ENCODE assay signal across 8 mouse cellular contexts in genomic region chr9:99435619-99436181, GRCm38 (mm10). TPM values are rescaled to one million over a fixed set of nuclear protein-coding genes. Genes with fewer than 3 reads are reported as not detected.
DNase-seq lines count a peak whose midpoint lies in the region; ATAC-seq and TF ChIP-seq lines count a peak whose summit lies in the region.

No protein-coding gene starts in this region.

- peaks cover 11% of the 10 kb centered on the region for H3K4me1 ChIP-seq in embryonic fibroblast, embryonic 13.5 days (ENCODE audit: control insufficient read depth, insufficient read depth, low read length)
- peaks cover 37% of the 10 kb centered on the region for H3K4me1 ChIP-seq in hindbrain, embryonic 10.5 days (replicated peaks)
- peaks cover 18% of the 10 kb centered on the region for H3K4me1 ChIP-seq in limb, embryonic 14.5 days (ENCODE audit: control insufficient read depth, insufficient read depth, low read length)
- peaks cover 25% of the 10 kb centered on the region; the same call in 1 of the 2 replicates for H3K4me1 ChIP-seq in midbrain, postnatal 0 days (ENCODE audit: insufficient read depth, low read length)

- peak; percentile 17; the same call in 1 of the 2 replicates for ATAC-seq in limb, embryonic 14.5 days (ENCODE audit: low FRiP score, low read depth)
- peak; percentile 58 for ATAC-seq in midbrain, postnatal 0 days (ENCODE audit: low FRiP score)

- peaks cover 45% of the 10 kb centered on the region for H3K27me3 ChIP-seq in hindbrain, embryonic 10.5 days (ENCODE audit: insufficient read depth, poor library complexity, severe bottlenecking)
- H3K27me3 ChIP-seq in limb, embryonic 14.5 days (ENCODE audit: control insufficient read depth, insufficient read depth, low read length) = no peaks in the 10 kb centered on the region
- H3K27me3 ChIP-seq in midbrain, postnatal 0 days (ENCODE audit: insufficient read depth, low read length) = no peaks in the 10 kb centered on the region

- peak overlapping the region; percentile 62 for H3K4me3 ChIP-seq in embryonic fibroblast, embryonic 13.5 days (ENCODE audit: insufficient read depth, low read length)
- H3K4me3 ChIP-seq in hindbrain, embryonic 10.5 days = peak overlapping the region; percentile 69
- peak overlapping the region; percentile 83 for H3K4me3 ChIP-seq in limb, embryonic 14.5 days (replicated peaks; ENCODE audit: low read length)
- peak overlapping the region; percentile 87 for H3K4me3 ChIP-seq in midbrain, postnatal 0 days (ENCODE audit: low read depth, low read length)

- WGBS in hindbrain, embryonic 10.5 days = 12% methylated on average over 16 of the region's 16 CpGs
- WGBS in limb, embryonic 14.5 days = 12% methylated on average over 16 of the region's 16 CpGs
- 8% methylated on average over 16 of the region's 16 CpGs for WGBS in midbrain, postnatal 0 days

- no peak for TF ChIP-seq CTCF in embryonic fibroblast, embryonic 13.5 days (IDR thresholded peaks at IDR 0.05; ENCODE audit: borderline replicate concordance, insufficient read depth, low read length)
- no peak for TF ChIP-seq CTCF in midbrain, postnatal 0 days (IDR thresholded peaks at IDR 0.05)

- peak overlapping the region; percentile 93 for H3K9ac ChIP-seq in limb, embryonic 14.5 days (ENCODE audit: low read depth, low read length, severe bottlenecking)
- peak overlapping the region; percentile 92 for H3K9ac ChIP-seq in midbrain, postnatal 0 days (replicated peaks; ENCODE audit: low read length, poor library complexity, severe bottlenecking)

- TF ChIP-seq POLR2A in embryonic fibroblast, embryonic 13.5 days (IDR thresholded peaks at IDR 0.05; ENCODE audit: low read depth, low read length) = no peak
- TF ChIP-seq POLR2A in limb, embryonic 14.5 days (IDR thresholded peaks at IDR 0.05; ENCODE audit: borderline replicate concordance, extremely low read depth, insufficient read depth, insufficient read length) = no peak

- H3K4me2 ChIP-seq in limb, embryonic 14.5 days (replicated peaks; ENCODE audit: low read depth, low read length, severe bottlenecking) = peak overlapping the region; percentile 89
- peak overlapping the region; percentile 92 for H3K4me2 ChIP-seq in midbrain, postnatal 0 days (ENCODE audit: low read depth, low read length, poor library complexity, severe bottlenecking)

- peak overlapping the region; percentile 59 for H3K27ac ChIP-seq in embryonic fibroblast, embryonic 13.5 days (ENCODE audit: insufficient read depth, low read length)
- H3K27ac ChIP-seq in hindbrain, embryonic 10.5 days = peak overlapping the region; percentile 90
- H3K27ac ChIP-seq in limb, embryonic 14.5 days (replicated peaks; ENCODE audit: low read depth, low read length) = peak overlapping the region; percentile 87
- H3K27ac ChIP-seq in midbrain, postnatal 0 days (ENCODE audit: low read depth, low read length) = peak overlapping the region; percentile 92

- peak; percentile 57 to 63 for DNase-seq in frontal cortex, postnatal 10 days (ENCODE audit: low spot score in 2 of 2)
- no peak for DNase-seq in frontal cortex, postnatal 25 days (ENCODE audit: low spot score in 2 of 2)
- DNase-seq in adrenal gland, adult 18-20 months (ENCODE audit: low spot score in 2 of 2) = peak; percentile 49 to 59
- no peak for DNase-seq in hindbrain, embryonic 10.5 days (ENCODE audit: low spot score)
- no peak for DNase-seq in limb, embryonic 14.5 days (ENCODE audit: low spot score)
- peak; percentile 76 for DNase-seq in midbrain, postnatal 0 days (ENCODE audit: low spot score)
- no peak for DNase-seq in spleen, postnatal 36 days (ENCODE audit: low spot score in 2 of 2)

- no peaks in the 10 kb centered on the region for H3K36me3 ChIP-seq in hindbrain, embryonic 10.5 days
- no peaks in the 10 kb centered on the region for H3K36me3 ChIP-seq in limb, embryonic 14.5 days (ENCODE audit: control insufficient read depth, insufficient read depth, low read length)
- H3K36me3 ChIP-seq in midbrain, postnatal 0 days (ENCODE audit: insufficient read depth, low read length) = no peaks in the 10 kb centered on the region

- no peaks in the 10 kb centered on the region for H3K9me3 ChIP-seq in hindbrain, embryonic 10.5 days
- no peaks in the 10 kb centered on the region for H3K9me3 ChIP-seq in limb, embryonic 14.5 days (ENCODE audit: control insufficient read depth, low read length)
- no peaks in the 10 kb centered on the region for H3K9me3 ChIP-seq in midbrain, postnatal 0 days (ENCODE audit: low read length)

RNA-seq across cellular contexts. Expression of gene Mras, which starts 1.5 kb away (rescaled TPM):
- 10 to 100 TPM; 59.9 to 92.3 TPM for total RNA-seq in adrenal gland, adult 18-20 months (2021)
- polyA plus RNA-seq in embryonic fibroblast, embryonic 13.5 days (2011; ENCODE audit: insufficient read length, low read depth, missing spikeins) = 29.5 and 35.3 TPM in 2 replicates
- 10.9 and 16.0 TPM in 2 replicates for polyA plus RNA-seq in hindbrain, embryonic 10.5 days (2016; fragmentation: Nextera tagmentation; extraction: Ambion mirVana)
- 23.3 and 30.9 TPM in 2 replicates for polyA plus RNA-seq in limb, embryonic 14.5 days (2012; rRNA removed)
- polyA plus RNA-seq in limb, embryonic 14.5 days (2014; fragmentation: Nextera tagmentation; extraction: Ambion mirVana) = 23.7 and 29.0 TPM in 2 replicates
- total RNA-seq in midbrain, postnatal 0 days (2014; rRNA removed) = 73.8 and 92.9 TPM in 2 replicates
- 70.0 and 72.6 TPM in 2 replicates for polyA plus RNA-seq in midbrain, postnatal 0 days (2015; fragmentation: Nextera tagmentation; extraction: Ambion mirVana)

RNA-seq across cellular contexts. Expression of gene Nme9, which starts 15.6 kb away (rescaled TPM):
- not detected for total RNA-seq in adrenal gland, adult 18-20 months (2021)
- not detected in 2 replicates for polyA plus RNA-seq in embryonic fibroblast, embryonic 13.5 days (2011; ENCODE audit: insufficient read length, low read depth, missing spikeins)
- polyA plus RNA-seq in hindbrain, embryonic 10.5 days (2016; fragmentation: Nextera tagmentation; extraction: Ambion mirVana) = 1.3 TPM in 1 of 2 replicates, not detected in the other
- not detected in 2 replicates for polyA plus RNA-seq in limb, embryonic 14.5 days (2012; rRNA removed)
- polyA plus RNA-seq in limb, embryonic 14.5 days (2014; fragmentation: Nextera tagmentation; extraction: Ambion mirVana) = not detected in 2 replicates
- total RNA-seq in midbrain, postnatal 0 days (2014; rRNA removed) = 0.42 and 1.2 TPM in 2 replicates
- 0.72 and 0.90 TPM in 2 replicates for polyA plus RNA-seq in midbrain, postnatal 0 days (2015; fragmentation: Nextera tagmentation; extraction: Ambion mirVana)

Comparison
In these comparisons a context has a peak if more than half of its experiments do, and no peak if none do; other contexts are left out.
1. DNase-seq: peak in frontal cortex, postnatal 10 days (2 of 2), adrenal gland, adult 18-20 months (2 of 2) and midbrain, postnatal 0 days (single experiment); none in frontal cortex, postnatal 25 days (0 of 2), hindbrain, embryonic 10.5 days (single experiment), limb, embryonic 14.5 days (single experiment) and spleen, postnatal 36 days (0 of 2).
2. Peak in every context shown above with its lines, with median percentiles within 50 percentile points of each other: H3K27ac ChIP-seq and H3K4me3 ChIP-seq.